27 mouse cellular contexts compared by ENCODE assay signal in the genomic region with DNA sequence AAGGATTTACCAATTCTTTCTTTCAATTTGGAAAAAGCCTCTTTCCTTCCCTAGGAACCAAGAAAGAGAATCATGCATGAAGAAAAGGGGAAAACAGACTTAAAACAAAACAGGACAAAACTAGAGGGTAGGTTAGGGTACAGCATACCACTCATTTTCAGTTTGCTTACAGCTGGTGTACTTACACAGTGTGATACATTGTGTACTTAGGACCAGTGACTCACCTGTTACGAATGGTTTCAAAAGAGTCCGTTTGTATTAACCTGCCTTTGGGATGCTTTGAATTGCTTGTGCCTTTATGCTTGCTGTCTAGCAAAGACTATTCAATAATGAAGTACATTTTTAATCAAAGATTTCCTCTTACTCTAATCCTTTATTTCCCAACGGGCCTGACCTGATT.
DNase-seq lines count a peak whose midpoint lies in the region; ATAC-seq and TF ChIP-seq lines count a peak whose summit lies in the region.
"Had no signal": no experiment of that assay in that cellular context is flagged by ENCODE, and none has a peak within 500 bp of the region (broad histone marks: within the 10 kb centered on the region; RNA-seq: fewer than 3 reads in every experiment).

No protein-coding gene starts in this region.

- no peak overlapping the region for H3K9ac ChIP-seq in forebrain, postnatal 0 days
- no peak overlapping the region for H3K9ac ChIP-seq in liver, embryonic 16.5 days (ENCODE audit: low read depth, low read length)
- no peak overlapping the region for H3K9ac ChIP-seq in liver, embryonic 11.5 days (ENCODE audit: low read depth, low read length)
- no peak overlapping the region for H3K9ac ChIP-seq in midbrain, postnatal 0 days (replicated peaks; ENCODE audit: low read length, poor library complexity, severe bottlenecking)
- H3K9ac ChIP-seq: embryonic facial prominence, embryonic 12.5 days; heart, embryonic 12.5 days; intestine, embryonic 15.5 days; limb, embryonic 12.5 days; lung, embryonic 14.5 days; midbrain, embryonic 12.5 days had no signal

- no peak overlapping the region for H3K4me2 ChIP-seq in forebrain, postnatal 0 days (ENCODE audit: low read depth)
- H3K4me2 ChIP-seq in liver, embryonic 16.5 days (ENCODE audit: low read depth, low read length) = no peak overlapping the region
- no peak overlapping the region for H3K4me2 ChIP-seq in liver, embryonic 11.5 days
- H3K4me2 ChIP-seq in midbrain, postnatal 0 days (ENCODE audit: low read depth, low read length, poor library complexity, severe bottlenecking) = no peak overlapping the region
- H3K4me2 ChIP-seq: embryonic facial prominence, embryonic 12.5 days; heart, embryonic 12.5 days; intestine, embryonic 15.5 days; limb, embryonic 12.5 days; lung, embryonic 14.5 days; midbrain, embryonic 12.5 days had no signal

- no peak for TF ChIP-seq CTCF in forebrain, postnatal 0 days (IDR thresholded peaks at IDR 0.05; ENCODE audit: low read depth)
- TF ChIP-seq CTCF in midbrain, postnatal 0 days (IDR thresholded peaks at IDR 0.05) = no peak

- 60% methylated on average over 3 of the region's 3 CpGs for WGBS in forebrain, postnatal 0 days
- WGBS in forebrain, embryonic 10.5 days = 84% methylated on average over 3 of the region's 3 CpGs
- 61% methylated on average over 3 of the region's 3 CpGs for WGBS in liver, embryonic 16.5 days (ENCODE audit: insufficient replicate concordance)
- 80% methylated on average over 3 of the region's 3 CpGs for WGBS in liver, embryonic 11.5 days
- 56% methylated on average over 3 of the region's 3 CpGs for WGBS in midbrain, postnatal 0 days
- WGBS in midbrain, embryonic 10.5 days = 94% methylated on average over 3 of the region's 3 CpGs

- H3K4me1 ChIP-seq in forebrain, postnatal 0 days (ENCODE audit: insufficient read depth) = 0 out of 2 replicates have a peak, but pooled peaks cover 6% of the 10 kb centered on the region
- H3K4me1 ChIP-seq in forebrain, embryonic 10.5 days = peaks cover 20% of the 10 kb centered on the region
- H3K4me1 ChIP-seq in liver, embryonic 16.5 days (ENCODE audit: control insufficient read depth, low read depth, low read length) = no peaks in the 10 kb centered on the region; the same call in 1 of the 2 replicates
- no peaks in the 10 kb centered on the region for H3K4me1 ChIP-seq in liver, embryonic 11.5 days (replicated peaks; ENCODE audit: control insufficient read depth, insufficient read depth, low read length)
- peaks cover 7% of the 10 kb centered on the region; the same call in 1 of the 2 replicates for H3K4me1 ChIP-seq in midbrain, postnatal 0 days (ENCODE audit: insufficient read depth, low read length)
- H3K4me1 ChIP-seq in midbrain, embryonic 10.5 days = no peaks in the 10 kb centered on the region; the same call in 1 of the 2 replicates
- H3K4me1 ChIP-seq: embryonic facial prominence, embryonic 12.5 days; heart, embryonic 12.5 days; intestine, embryonic 15.5 days; limb, embryonic 12.5 days had no signal

- H3K27me3 ChIP-seq in forebrain, postnatal 0 days (ENCODE audit: insufficient read depth, low read length) = no peaks in the 10 kb centered on the region
- no peaks in the 10 kb centered on the region for H3K27me3 ChIP-seq in forebrain, embryonic 10.5 days (ENCODE audit: poor library complexity, severe bottlenecking)
- H3K27me3 ChIP-seq in liver, embryonic 16.5 days (ENCODE audit: control insufficient read depth, insufficient read depth, low read depth, low read length) = no peaks in the 10 kb centered on the region
- H3K27me3 ChIP-seq in liver, embryonic 11.5 days (replicated peaks; ENCODE audit: control insufficient read depth, insufficient read depth, low read length) = no peaks in the 10 kb centered on the region
- H3K27me3 ChIP-seq in midbrain, postnatal 0 days (ENCODE audit: insufficient read depth, low read length) = no peaks in the 10 kb centered on the region
- no peaks in the 10 kb centered on the region for H3K27me3 ChIP-seq in midbrain, embryonic 10.5 days (ENCODE audit: low read depth, poor library complexity, severe bottlenecking)
- H3K27me3 ChIP-seq: embryonic facial prominence, embryonic 12.5 days; heart, embryonic 12.5 days; intestine, embryonic 15.5 days; limb, embryonic 12.5 days; midbrain, embryonic 12.5 days had no signal

- H3K36me3 ChIP-seq in forebrain, postnatal 0 days (ENCODE audit: insufficient read depth) = no peaks in the 10 kb centered on the region
- no peaks in the 10 kb centered on the region for H3K36me3 ChIP-seq in forebrain, embryonic 10.5 days (replicated peaks)
- no peaks in the 10 kb centered on the region for H3K36me3 ChIP-seq in liver, embryonic 16.5 days (ENCODE audit: control insufficient read depth, insufficient read depth)
- no peaks in the 10 kb centered on the region for H3K36me3 ChIP-seq in liver, embryonic 11.5 days (ENCODE audit: control insufficient read depth, insufficient read depth, low read length)
- H3K36me3 ChIP-seq in midbrain, postnatal 0 days (ENCODE audit: insufficient read depth, low read length) = no peaks in the 10 kb centered on the region
- H3K36me3 ChIP-seq in midbrain, embryonic 10.5 days = no peaks in the 10 kb centered on the region
- H3K36me3 ChIP-seq: embryonic facial prominence, embryonic 12.5 days; heart, embryonic 12.5 days; intestine, embryonic 15.5 days; limb, embryonic 12.5 days; midbrain, embryonic 12.5 days had no signal

- H3K4me3 ChIP-seq in forebrain, postnatal 0 days (ENCODE audit: low read depth, low read length) = no peak overlapping the region
- no peak overlapping the region for H3K4me3 ChIP-seq in forebrain, embryonic 10.5 days
- H3K4me3 ChIP-seq in liver, embryonic 16.5 days (ENCODE audit: low read depth, low read length) = no peak overlapping the region
- no peak overlapping the region for H3K4me3 ChIP-seq in liver, embryonic 11.5 days (ENCODE audit: low read depth, low read length)
- H3K4me3 ChIP-seq in midbrain, postnatal 0 days (ENCODE audit: low read depth, low read length) = no peak overlapping the region
- H3K4me3 ChIP-seq in midbrain, embryonic 10.5 days = no peak overlapping the region
- H3K4me3 ChIP-seq: embryonic facial prominence, embryonic 12.5 days; heart, adult 2 months; heart, embryonic 12.5 days; intestine, embryonic 15.5 days; limb, embryonic 12.5 days; midbrain, embryonic 12.5 days had no signal

- peak overlapping the region; percentile 5; the same call in 1 of the 2 replicates for H3K27ac ChIP-seq in forebrain, postnatal 0 days (ENCODE audit: low read depth, low read length)
- no peak overlapping the region for H3K27ac ChIP-seq in forebrain, embryonic 10.5 days
- H3K27ac ChIP-seq in liver, embryonic 16.5 days (ENCODE audit: low read length) = no peak overlapping the region
- no peak overlapping the region for H3K27ac ChIP-seq in liver, embryonic 11.5 days (ENCODE audit: low read depth, low read length)
- no peak overlapping the region for H3K27ac ChIP-seq in midbrain, postnatal 0 days (ENCODE audit: low read depth, low read length)
- H3K27ac ChIP-seq in midbrain, embryonic 10.5 days (replicated peaks) = no peak overlapping the region
- H3K27ac ChIP-seq: embryonic facial prominence, embryonic 12.5 days; heart, adult 2 months; intestine, embryonic 15.5 days; kidney, postnatal 0 days; limb, embryonic 12.5 days; midbrain, embryonic 12.5 days had no signal

- H3K9me3 ChIP-seq in forebrain, postnatal 0 days (ENCODE audit: low read length) = no peaks in the 10 kb centered on the region
- no peaks in the 10 kb centered on the region for H3K9me3 ChIP-seq in forebrain, embryonic 10.5 days
- H3K9me3 ChIP-seq in liver, embryonic 16.5 days (replicated peaks; ENCODE audit: control insufficient read depth, low read length) = no peaks in the 10 kb centered on the region
- no peaks in the 10 kb centered on the region for H3K9me3 ChIP-seq in liver, embryonic 11.5 days (ENCODE audit: control insufficient read depth, low read length)
- no peaks in the 10 kb centered on the region for H3K9me3 ChIP-seq in midbrain, postnatal 0 days (ENCODE audit: low read length)
- H3K9me3 ChIP-seq in midbrain, embryonic 10.5 days (replicated peaks) = no peaks in the 10 kb centered on the region
- H3K9me3 ChIP-seq: embryonic facial prominence, embryonic 12.5 days; heart, embryonic 12.5 days; intestine, embryonic 15.5 days; limb, embryonic 12.5 days; midbrain, embryonic 12.5 days had no signal

- ATAC-seq in forebrain, postnatal 0 days = no peak
- 0 out of 2 replicates have a peak, but pooled peaks have one; percentile 47 for ATAC-seq in liver, embryonic 16.5 days (ENCODE audit: low read depth)
- no peak for ATAC-seq in liver, embryonic 11.5 days (replicated peaks; ENCODE audit: low FRiP score)
- ATAC-seq in midbrain, postnatal 0 days (ENCODE audit: low FRiP score) = no peak
- ATAC-seq: hindbrain, embryonic 16.5 days; intestine, embryonic 15.5 days; Patski had no signal

- DNase-seq in forebrain, postnatal 0 days = no peak
- DNase-seq in forebrain, embryonic 10.5 days (ENCODE audit: extremely low spot score, low spot score) = no peak
- DNase-seq in liver, embryonic 11.5 days (ENCODE audit: low spot score) = no peak
- DNase-seq in midbrain, postnatal 0 days (ENCODE audit: low spot score) = peak; percentile 40
- DNase-seq in midbrain, embryonic 10.5 days (ENCODE audit: low spot score) = no peak
- DNase-seq in kidney, adult 8-10 months = no peak
- DNase-seq: adrenal gland, postnatal 14 days; cerebellum, adult 11 months; cerebellum, adult 9-10 months; cerebellum, postnatal 36 days; embryo, embryonic 11 days; heart, adult 2 months; heart, postnatal 4 days; kidney, adult 2 months; kidney, postnatal 4 days; lung, embryonic 14.5 days; thymus, adult 2 months; thymus, postnatal 36 days had no signal
